Comparison of ENCODE assay signal across 12 mouse cellular contexts in genomic region chr7:90539481-90540402, GRCm38 (mm10).
DNase-seq lines count a peak whose midpoint lies in the region; ATAC-seq and TF ChIP-seq lines count a peak whose summit lies in the region.
"Had no signal": no experiment of that assay in that cellular context is flagged by ENCODE, and none has a peak within 500 bp of the region (broad histone marks: within the 10 kb centered on the region; RNA-seq: fewer than 3 reads in every experiment).

No protein-coding gene starts in this region.

- H3K4me1 ChIP-seq in olfactory bulb, adult 2 months (ENCODE audit: control insufficient read depth, insufficient read depth, low read length): no peaks in the 10 kb centered on the region
- H3K4me1 ChIP-seq: heart, embryonic 10.5 days; stomach, embryonic 15.5 days had no signal

- no peak for ATAC-seq in erythroid progenitor cell, adult 5-6 weeks (replicated peaks; ENCODE audit: low FRiP score, poor library complexity, severe bottlenecking)

- peak; percentile 41 for DNase-seq in right cerebral cortex, adult 18-20 months
- DNase-seq in right cerebral cortex, postnatal 14 days: no peak
- DNase-seq in brain, embryonic 18.5 days (ENCODE audit: low read depth, low spot score): peak; percentile 24
- DNase-seq in layer of hippocampus, adult 9-11 months: peak; percentile 39
- DNase-seq in spleen, postnatal 14 days (ENCODE audit: low spot score in 2 of 2): no peak
- no peak for DNase-seq in B cell, adult 2 months
- DNase-seq: kidney, postnatal 10 days had no signal

- no peak overlapping the region for H3K4me3 ChIP-seq in olfactory bulb, adult 2 months (ENCODE audit: insufficient read depth, low read depth, low read length)
- H3K4me3 ChIP-seq: heart, embryonic 10.5 days; stomach, embryonic 15.5 days had no signal

- H3K27ac ChIP-seq in olfactory bulb, adult 2 months (ENCODE audit: insufficient read depth, low read depth, low read length): peak overlapping the region; percentile 75
- H3K27ac ChIP-seq: heart, embryonic 10.5 days; hindbrain, embryonic 14.5 days; stomach, embryonic 15.5 days had no signal

- TF ChIP-seq CTCF in olfactory bulb, adult 2 months (IDR thresholded peaks at IDR 0.05; ENCODE audit: insufficient read depth, low read depth, low read length): no peak

- no peak for TF ChIP-seq POLR2A in olfactory bulb, adult 2 months (IDR thresholded peaks at IDR 0.05; ENCODE audit: insufficient read depth, low read depth, low read length)

- WGBS in olfactory bulb, adult 2 months: 24% methylated on average over 9 of the region's 9 CpGs

Comparison
In these comparisons a context has a peak if more than half of its experiments do, and no peak if none do; other contexts are left out.
1. DNase-seq: peak in right cerebral cortex, adult 18-20 months (single experiment), brain, embryonic 18.5 days (single experiment) and layer of hippocampus, adult 9-11 months (single experiment); none in right cerebral cortex, postnatal 14 days (single experiment), spleen, postnatal 14 days (0 of 2) and B cell, adult 2 months (0 of 2).